Mouse (Mus musculus) kidney, adult 2 months (tissue): ENCODE data around the gene Luc7l.

ENCODE experiments used
- CTCF ChIP-seq: fragments of 200-500 bp; conservative IDR thresholded peaks from 2 replicates; pipeline ENCODE4 v1.5.1; 2011; ENCODE audit warnings: low read depth, mild to moderate bottlenecking, control low read depth, low read length, moderate library complexity, mixed read lengths; ENCODE audit not compliant: insufficient read depth, insufficient read length
- POLR2A ChIP-seq: fragments of 200-500 bp; IDR thresholded peaks from one replicate; pipeline ENCODE4 v1.6.1; 2011; ENCODE audit warnings: low read depth, low read length, control low read depth

- no peak for TF ChIP-seq POLR2A
- TF ChIP-seq CTCF: no peak
Observed at GRCm38 (mm10) chr17:26261826-26262225, 9.1 kb downstream of the Luc7l start.
